Comparison of ENCODE assay signal across 14 mouse cellular contexts in genomic region chr14:12296391-12296790, GRCm38 (mm10). TPM values are rescaled to one million over a fixed set of nuclear protein-coding genes. Genes with fewer than 3 reads are reported as not detected.
DNase-seq lines count a peak whose midpoint lies in the region; ATAC-seq and TF ChIP-seq lines count a peak whose summit lies in the region.
"Had no signal": no experiment of that assay in that cellular context is flagged by ENCODE, and none has a peak within 500 bp of the region (broad histone marks: within the 10 kb centered on the region; RNA-seq: fewer than 3 reads in every experiment).

No protein-coding gene starts in this region.

- WGBS in midbrain, postnatal 0 days, result 92% methylated on average over 7 of the region's 7 CpGs

- no peak overlapping the region for H3K27ac ChIP-seq in midbrain, postnatal 0 days (ENCODE audit: low read depth, low read length)
- H3K27ac ChIP-seq: embryonic facial prominence, embryonic 10.5 days; limb, embryonic 10.5 days had no signal

- ATAC-seq in midbrain, postnatal 0 days (ENCODE audit: low FRiP score), result no peak
- ATAC-seq: CD4-positive, CD25-positive, alpha-beta regulatory T cell, adult 4 months; intestine, embryonic 16.5 days had no signal

- no peaks in the 10 kb centered on the region for H3K36me3 ChIP-seq in midbrain, postnatal 0 days (ENCODE audit: insufficient read depth, low read length)
- H3K36me3 ChIP-seq: limb, embryonic 10.5 days had no signal

- intact Hi-C loops in left cerebral cortex, postnatal 14 days (cut with DNase I), result no loop called here

- no peak overlapping the region for H3K4me3 ChIP-seq in midbrain, postnatal 0 days (ENCODE audit: low read depth, low read length)
- H3K4me3 ChIP-seq: embryonic facial prominence, embryonic 10.5 days; limb, embryonic 10.5 days had no signal

- no peak overlapping the region for H3K9ac ChIP-seq in midbrain, postnatal 0 days (replicated peaks; ENCODE audit: low read length, poor library complexity, severe bottlenecking)

- TF ChIP-seq CTCF in midbrain, postnatal 0 days (IDR thresholded peaks at IDR 0.05), result no peak

- DNase-seq in brain, adult 2 months (ENCODE audit: low read depth, low spot score), result peak; percentile 92
- peak; percentile 26 for DNase-seq in cerebellum, adult 9-11 months
- DNase-seq in layer of hippocampus, adult 18-20 months (ENCODE audit: low spot score in 2 of 2), result peak; percentile 79 to 87
- peak; percentile 72 to 75 for DNase-seq in left cerebral cortex, postnatal 14 days (ENCODE audit: low spot score in 2 of 2)
- DNase-seq in kidney, adult 11 months, result no peak
- no peak for DNase-seq in midbrain, postnatal 0 days (ENCODE audit: low spot score)
- no peak for DNase-seq in ovary, postnatal 10 days (ENCODE audit: low spot score)
- DNase-seq: lung, adult 18-20 months had no signal

- no peaks in the 10 kb centered on the region for H3K27me3 ChIP-seq in midbrain, postnatal 0 days (ENCODE audit: insufficient read depth, low read length)

- H3K9me3 ChIP-seq in midbrain, postnatal 0 days (ENCODE audit: low read length), result no peaks in the 10 kb centered on the region
- H3K9me3 ChIP-seq: embryonic facial prominence, embryonic 10.5 days; limb, embryonic 10.5 days had no signal

- no peak overlapping the region for H3K4me2 ChIP-seq in midbrain, postnatal 0 days (ENCODE audit: low read depth, low read length, poor library complexity, severe bottlenecking)

- no peaks in the 10 kb centered on the region for H3K4me1 ChIP-seq in midbrain, postnatal 0 days (ENCODE audit: insufficient read depth, low read length)
- H3K4me1 ChIP-seq: embryonic facial prominence, embryonic 10.5 days; limb, embryonic 10.5 days had no signal

RNA-seq across cellular contexts. Expression of gene 3830406C13Rik, which starts 12.4 kb away (rescaled TPM):
- total RNA-seq in layer of hippocampus, adult 18-20 months (2021), result 10 to 100 TPM; 29.6 to 35.3 TPM
- total RNA-seq in left cerebral cortex, postnatal 14 days (2021), result 10 to 100 TPM; 31.7 to 33.9 TPM
- 20.8 and 26.4 TPM in 2 replicates for total RNA-seq in midbrain, postnatal 0 days (2014; rRNA removed)
- polyA plus RNA-seq in midbrain, postnatal 0 days (2015; fragmentation: Nextera tagmentation; extraction: Ambion mirVana), result 36.3 and 37.3 TPM in 2 replicates

RNA-seq across cellular contexts. Expression of gene Gm49355, which starts 12.6 kb away (rescaled TPM):
- total RNA-seq in layer of hippocampus, adult 18-20 months (2021), result under 1 TPM in 1 of 2 experiments, not detected in 1; 0.15 TPM
- total RNA-seq in left cerebral cortex, postnatal 14 days (2021), result under 1 TPM; 0.18 to 0.27 TPM
- total RNA-seq in midbrain, postnatal 0 days (2014; rRNA removed), result not detected in 2 replicates
- 0.06 and 0.27 TPM in 2 replicates for polyA plus RNA-seq in midbrain, postnatal 0 days (2015; fragmentation: Nextera tagmentation; extraction: Ambion mirVana)

RNA-seq across cellular contexts. Expression of gene Fezf2, which starts 51.6 kb away (rescaled TPM):
- 10 to 100 TPM; 47.7 to 55.3 TPM for total RNA-seq in layer of hippocampus, adult 18-20 months (2021)
- total RNA-seq in left cerebral cortex, postnatal 14 days (2021), result 10 to 100 TPM; 28.8 to 40.9 TPM
- total RNA-seq in midbrain, postnatal 0 days (2014; rRNA removed), result 0.19 and 0.93 TPM in 2 replicates
- 0.70 and 1.7 TPM in 2 replicates for polyA plus RNA-seq in midbrain, postnatal 0 days (2015; fragmentation: Nextera tagmentation; extraction: Ambion mirVana)
- total RNA-seq: gastrocnemius, adult 18-20 months; neutrophil, adult 5-6 weeks had no signal
- polyA plus RNA-seq: CD4-positive, CD25-positive, alpha-beta regulatory T cell, adult 4 months; intestine, embryonic 16.5 days; limb, embryonic 10.5 days had no signal

Comparison
In these comparisons a context has a peak if more than half of its experiments do, and no peak if none do; other contexts are left out.
1. DNase-seq: peak in brain, adult 2 months (single experiment), cerebellum, adult 9-11 months (single experiment), layer of hippocampus, adult 18-20 months (2 of 2) and left cerebral cortex, postnatal 14 days (2 of 2); none in kidney, adult 11 months (single experiment), midbrain, postnatal 0 days (single experiment) and ovary, postnatal 10 days (single experiment).
2. RNA of gene Fezf2, which starts 51.6 kb away (total RNA-seq): 47.7 to 55.3 TPM in layer of hippocampus, adult 18-20 months and 28.8 to 40.9 TPM in left cerebral cortex, postnatal 14 days; 0.19 to 0.93 TPM in midbrain, postnatal 0 days; every median in the first group is over 10 times any median in the second.